Mouse (Mus musculus) cerebellum, adult (tissue): ENCODE results near the gene Fgfr2.
"Not testable (repeated sequence)": the region's sequence is repeated elsewhere in the genome, so short reads cannot be mapped to it uniquely, and the experiment has no call there.

Experiments used
- ATAC-seq: cut with Nextera tagmentation; 2 replicates; pipeline ENCODE4 v1.9.2; 2017; ENCODE audit warnings: mild to moderate bottlenecking, moderate library complexity, mixed read lengths; ENCODE audit not compliant: insufficient number of reproducible peaks, low FRiP score, low TSS enrichment

The Fgfr2 gene

DNA sequence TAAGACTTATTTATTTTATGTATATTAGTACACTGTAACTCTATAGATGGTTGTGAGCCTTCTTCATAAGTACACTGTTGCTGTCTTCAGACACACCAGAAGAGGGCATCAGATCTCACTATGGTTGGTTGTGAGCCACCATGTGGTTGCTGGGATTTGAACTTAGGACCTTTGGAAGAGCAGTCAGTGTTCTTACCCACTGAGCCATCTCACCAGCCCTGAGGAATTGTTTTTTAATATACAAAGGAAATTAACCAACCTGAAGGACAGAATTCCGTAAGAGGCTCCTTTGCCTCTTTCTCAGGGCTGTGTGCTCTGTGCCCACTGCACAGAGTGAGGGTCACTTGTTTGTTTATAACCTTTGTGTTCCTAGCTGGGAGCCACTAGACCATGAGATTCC lies 2455.1 kb downstream of the Fgfr2 start:
- not testable (repeated sequence) for ATAC-seq

DNA sequence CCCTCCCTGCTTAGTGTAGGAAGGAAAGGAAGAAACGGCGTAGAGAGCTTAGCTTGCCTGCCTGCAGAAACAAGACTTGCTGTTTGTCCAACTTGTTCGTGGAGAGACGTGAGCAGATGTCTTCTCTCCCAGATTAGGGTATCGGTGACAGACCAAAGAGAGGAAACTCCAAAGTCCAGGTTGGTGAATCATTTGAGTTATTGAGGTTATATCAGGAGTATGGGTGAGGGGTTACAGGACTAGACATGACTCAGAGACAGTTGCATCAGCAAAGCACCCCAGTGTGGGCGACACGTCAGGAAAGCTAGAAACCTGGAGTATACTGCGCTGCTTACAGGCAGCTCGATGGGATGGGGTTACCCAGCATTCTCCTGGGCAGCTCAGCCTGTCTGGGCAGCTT lies 2457.8 kb downstream of the Fgfr2 start:
- no peak for ATAC-seq

DNA sequence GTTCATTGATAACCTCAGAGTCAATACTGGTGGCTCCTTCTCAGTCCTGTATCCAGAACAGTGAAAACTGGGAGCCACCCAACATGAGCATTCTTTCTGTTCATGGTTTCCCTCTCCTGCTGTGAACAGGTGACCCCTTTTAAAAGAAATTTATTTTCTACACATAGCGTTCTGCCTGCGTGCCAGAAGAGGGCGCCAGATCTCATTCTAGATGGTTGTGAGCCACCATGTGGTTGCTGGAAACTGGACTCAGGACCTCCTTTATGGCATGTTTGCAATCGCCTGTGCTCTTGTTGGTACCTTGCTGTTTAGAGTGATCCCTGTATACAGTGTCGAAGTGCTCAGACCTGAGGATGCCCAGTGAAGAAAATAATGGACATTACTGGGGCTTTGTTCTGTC lies 2458.5 kb downstream of the Fgfr2 start:
- ATAC-seq: no peak

DNA sequence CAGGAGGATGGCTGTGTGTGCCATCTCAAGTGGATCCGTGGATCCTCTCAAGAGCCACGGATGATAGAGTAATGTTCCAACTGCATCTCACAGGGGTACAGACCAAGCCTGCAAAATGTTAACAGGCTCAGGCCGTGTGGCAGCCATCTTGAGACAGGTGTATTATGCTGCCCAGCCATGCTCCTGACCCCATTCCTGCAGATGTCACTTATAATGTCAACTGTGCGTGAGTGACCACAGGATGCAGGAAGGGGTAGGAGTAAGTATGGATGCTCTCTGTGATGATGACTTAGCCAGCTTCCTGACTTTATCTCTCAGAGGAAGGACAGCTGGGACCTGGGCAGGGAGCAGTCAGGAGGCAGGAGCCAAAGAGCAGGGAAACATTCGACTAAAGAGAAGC lies 2459.1 kb downstream of the Fgfr2 start:
- ATAC-seq: no peak

DNA sequence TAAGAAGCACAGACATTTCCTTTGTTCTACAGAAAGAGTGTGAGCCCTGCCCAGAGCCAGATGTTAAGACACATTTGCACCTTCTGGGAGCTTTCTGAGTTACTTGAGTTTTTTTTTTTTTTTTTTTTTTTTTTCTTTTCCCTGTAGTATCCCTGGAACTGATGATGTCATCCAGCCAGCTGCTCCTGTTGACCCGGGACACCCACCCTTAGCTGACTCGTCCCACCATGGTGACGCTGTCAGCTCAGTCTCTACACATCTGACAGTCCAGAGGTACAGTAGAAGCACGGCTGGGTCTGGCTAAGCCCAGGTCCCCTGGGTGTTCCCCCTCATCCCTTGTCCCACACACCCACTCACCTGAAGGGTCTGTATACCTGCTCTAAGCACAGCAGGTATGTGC lies 2460.3 kb downstream of the Fgfr2 start:
- no peak for ATAC-seq

DNA sequence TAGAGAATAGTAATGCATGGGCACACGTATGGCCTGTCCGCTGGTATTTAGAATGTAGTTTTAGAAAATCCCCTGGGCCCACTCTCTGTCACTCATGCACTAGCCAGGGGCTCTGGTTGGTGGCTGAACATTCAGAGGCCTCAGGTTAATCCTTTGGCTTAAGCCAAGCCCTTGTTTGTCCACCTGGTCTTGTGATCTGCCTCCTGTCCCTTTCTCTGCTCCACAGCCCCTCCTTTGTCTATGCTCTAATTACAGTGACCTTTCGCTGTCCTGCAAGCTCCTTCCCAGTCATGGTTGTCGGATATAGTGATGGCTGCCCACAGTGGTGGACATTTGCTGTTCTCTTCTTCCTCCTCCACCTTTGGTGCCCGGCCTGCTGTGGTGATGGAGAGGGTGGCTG lies 2460.9 kb downstream of the Fgfr2 start:
- ATAC-seq: no peak

DNA sequence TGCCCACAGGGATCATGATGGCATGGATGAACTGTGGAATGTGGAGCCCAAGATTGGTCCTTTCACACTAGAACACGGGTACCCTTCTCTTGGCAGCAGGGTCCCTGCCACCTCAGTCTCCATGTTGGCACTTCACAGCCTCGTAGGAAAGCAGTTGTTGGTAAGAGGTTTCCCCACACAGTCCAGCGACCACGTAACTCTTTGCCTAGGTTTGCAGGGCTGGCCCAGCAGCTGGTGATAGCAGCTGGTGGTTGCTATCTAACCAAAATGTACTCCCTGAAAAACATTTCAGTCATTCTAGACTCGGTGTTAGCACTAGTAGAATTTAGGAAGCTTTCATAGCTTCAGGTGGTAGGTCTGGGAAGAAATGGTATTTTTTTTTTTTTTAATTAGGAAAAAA lies 2464.0 kb downstream of the Fgfr2 start:
- ATAC-seq: no peak

DNA sequence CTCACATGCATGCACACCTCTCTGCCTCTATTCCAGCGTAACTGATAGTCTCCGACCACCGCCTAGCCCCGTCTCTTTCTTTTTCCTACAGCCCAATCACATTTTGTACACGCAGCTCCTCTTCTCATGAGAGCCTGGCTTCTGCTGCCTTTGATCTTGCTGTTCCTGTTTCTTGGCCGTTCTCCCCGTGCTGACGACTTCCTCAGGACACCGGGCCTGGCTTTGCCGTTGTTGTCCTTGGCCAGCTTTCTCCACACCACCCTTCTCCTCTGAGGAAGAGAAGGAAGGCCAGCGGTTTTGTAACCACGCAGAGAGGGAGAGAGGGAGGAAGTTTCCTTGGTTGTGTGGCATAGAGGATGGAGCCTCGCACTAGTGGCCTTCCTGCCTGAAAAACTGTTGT lies 2465.4 kb downstream of the Fgfr2 start:
- no peak for ATAC-seq

DNA sequence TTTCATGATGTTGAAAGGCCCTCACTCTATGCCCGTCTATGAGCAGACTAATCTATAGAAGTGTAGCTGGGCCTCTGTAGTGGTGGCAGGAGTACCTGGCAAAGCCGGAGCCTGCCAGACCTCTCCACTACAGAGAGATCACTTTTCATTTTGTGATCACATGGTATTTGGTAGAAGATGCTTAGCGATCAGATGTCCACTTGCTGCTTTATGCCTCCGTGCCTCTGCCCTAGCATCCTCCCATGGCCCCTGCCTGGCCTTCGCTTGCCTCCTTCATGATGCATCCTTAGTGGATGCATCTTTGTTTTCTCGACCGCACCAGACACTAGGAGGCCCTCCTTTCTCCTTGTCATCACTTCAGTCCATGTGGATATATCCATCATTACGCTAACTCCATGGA lies 2466.2 kb downstream of the Fgfr2 start:
- ATAC-seq: no peak

DNA sequence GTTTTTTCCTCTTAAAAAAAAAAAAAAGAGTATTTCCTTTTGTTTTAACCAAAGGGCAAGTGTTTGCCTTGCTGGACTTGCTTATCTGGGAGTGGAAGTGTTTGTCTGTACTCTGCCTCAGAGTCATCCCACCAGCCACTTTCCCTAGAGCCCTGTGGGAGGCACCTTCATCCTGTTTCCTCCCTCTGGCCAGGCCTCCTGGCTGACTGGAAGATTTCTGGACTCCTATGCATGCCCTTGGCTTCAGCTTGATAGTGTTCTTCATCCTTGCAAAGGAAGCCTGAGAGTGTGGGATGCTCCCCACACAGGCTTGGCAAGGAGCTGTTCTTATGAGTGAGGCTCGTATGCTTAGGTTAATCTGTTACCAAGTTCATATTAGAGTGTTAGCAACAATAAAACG lies 2468.6 kb downstream of the Fgfr2 start:
- ATAC-seq: no peak

DNA sequence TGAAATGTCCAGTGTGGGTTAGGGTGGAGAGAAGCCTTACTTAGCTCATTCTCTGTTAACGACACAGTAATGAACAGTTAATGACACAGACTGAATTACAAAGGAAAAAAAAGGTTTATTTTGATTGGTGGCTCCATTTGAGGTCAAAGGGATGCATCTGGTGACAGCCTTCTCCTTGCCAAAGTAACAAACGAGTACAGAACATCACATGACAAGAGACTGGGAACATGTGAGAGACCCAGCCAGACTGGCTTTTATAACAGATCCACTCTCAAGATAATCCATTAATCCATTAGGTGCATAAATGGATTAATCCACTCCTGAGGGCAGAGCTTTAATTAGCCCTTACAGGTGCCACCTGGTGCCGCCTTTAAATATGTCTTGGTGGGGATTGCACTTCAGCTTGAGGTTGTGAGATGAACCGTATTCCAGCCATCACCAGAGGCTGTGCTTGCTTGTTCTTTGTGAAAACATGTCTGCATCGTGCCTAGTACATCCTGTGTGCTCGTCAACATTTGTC lies 2470.1 kb downstream of the Fgfr2 start:
- no peak for ATAC-seq

DNA sequence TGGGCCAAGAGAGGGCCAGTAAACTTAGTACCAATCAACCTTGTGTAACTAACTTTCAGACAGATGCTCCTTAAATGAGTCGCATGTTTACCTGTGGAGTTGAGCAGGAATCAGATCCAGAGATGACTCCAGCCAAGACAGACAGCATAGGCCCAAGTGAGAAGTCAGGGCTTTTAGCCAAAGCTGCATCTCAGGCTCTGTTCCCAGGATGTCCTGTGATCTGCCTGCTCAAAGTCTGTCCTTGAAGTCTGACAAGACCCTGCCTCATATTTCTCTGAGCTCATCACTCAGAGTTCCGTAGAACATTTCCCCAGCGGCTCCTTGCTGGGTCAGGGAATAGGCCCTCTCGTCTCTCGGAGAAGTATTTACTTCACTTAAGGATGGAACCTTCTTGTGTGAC lies 2472.5 kb downstream of the Fgfr2 start:
- no peak for ATAC-seq

DNA sequence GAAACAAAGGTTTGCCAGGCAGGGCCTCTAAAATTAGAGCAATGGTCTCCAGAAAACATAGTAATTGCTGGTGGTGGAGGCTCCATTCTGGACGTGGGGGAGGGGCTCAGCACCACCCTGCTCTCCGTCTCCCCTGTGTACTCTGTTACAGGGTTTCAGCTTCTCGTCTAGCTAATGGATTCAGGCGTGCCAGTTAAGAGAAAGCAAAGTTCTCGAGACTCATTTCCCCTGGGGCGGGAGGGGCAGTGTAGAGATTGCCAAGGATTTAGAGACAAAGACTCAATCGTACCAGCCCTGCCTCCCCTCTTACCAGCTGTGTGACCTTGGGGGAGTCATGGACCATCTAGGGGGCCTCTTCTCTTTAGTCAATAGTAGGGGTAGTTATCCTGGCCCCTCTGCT lies 2473.9 kb downstream of the Fgfr2 start:
- no peak for ATAC-seq

DNA sequence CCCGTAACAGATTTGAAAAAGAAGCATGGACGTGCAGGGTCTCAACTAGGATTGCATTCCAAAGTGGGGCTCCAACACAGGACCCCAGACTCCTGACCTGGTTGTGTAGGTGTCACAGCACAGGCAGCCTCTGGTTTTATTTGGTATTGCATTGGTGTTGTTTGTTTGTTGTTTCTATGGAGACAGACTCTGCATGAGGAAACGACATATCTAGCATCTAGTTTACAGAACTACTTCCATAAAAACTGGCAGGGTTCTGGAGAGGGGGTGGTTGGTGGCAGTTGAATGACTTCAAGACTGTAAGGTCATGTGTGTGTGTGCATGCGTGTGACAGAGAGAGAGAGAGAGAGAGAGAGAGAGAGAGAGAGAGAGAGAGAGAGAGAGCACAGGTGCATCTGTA lies 2475.1 kb downstream of the Fgfr2 start:
- ATAC-seq: no peak

DNA sequence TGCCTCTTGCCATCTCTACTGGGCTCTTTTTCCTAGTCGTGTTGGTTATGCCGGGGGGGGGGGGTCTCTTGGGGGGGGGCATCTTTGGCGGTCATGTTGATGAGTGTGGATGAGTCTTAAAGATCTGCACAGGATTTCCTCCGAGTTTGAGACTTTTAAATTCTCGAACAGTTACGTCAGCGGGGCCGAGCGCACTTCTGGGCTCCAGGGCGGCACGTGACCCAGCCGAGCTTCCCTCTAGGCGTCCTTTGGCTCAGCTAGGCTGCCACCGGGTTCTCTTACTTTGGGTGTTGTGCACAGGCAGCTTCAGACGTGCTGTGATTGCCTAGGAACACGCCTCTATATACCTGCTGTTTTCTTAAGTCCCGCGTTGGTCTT lies 2476.4 kb downstream of the Fgfr2 start:
- ATAC-seq: no peak

DNA sequence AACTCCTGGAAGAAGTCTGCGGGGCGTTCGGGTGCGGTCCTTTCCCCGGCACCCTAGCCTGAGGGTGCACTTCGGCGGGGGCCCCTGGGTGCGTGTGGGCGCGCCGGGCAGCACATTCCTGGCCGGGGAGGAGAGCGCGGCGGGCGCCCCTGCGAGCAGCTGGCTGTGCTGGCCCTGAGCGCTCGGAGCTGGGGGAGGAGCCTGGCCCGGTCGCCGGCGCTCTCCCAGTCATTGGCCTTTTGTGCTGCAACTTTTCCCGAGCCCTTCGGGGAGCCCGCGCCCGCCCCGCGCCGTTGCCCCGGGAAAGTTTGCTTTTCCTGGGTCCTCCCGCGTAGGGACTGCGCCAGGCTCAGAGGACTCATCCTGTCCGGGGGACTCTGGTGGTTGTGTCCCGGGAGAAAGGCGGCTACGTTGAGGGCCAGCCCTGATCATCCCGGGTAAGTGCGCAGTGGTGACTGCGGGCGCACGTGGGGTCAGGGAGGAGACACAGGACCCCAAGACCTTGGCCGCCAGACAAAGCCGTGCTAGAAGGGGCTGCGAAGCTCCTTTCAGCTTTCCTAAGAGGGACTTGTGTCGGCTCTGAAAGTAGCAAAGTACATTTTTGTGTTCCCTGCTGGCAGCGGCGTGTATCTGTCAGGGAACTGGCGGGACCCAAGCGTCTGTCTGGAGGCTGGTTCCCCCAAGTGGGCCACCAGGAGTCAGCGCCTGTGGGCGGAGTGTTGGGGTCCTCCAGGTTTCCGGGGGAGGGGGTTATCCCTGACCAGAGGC lies 2477.0 kb downstream of the Fgfr2 start:
- ATAC-seq: no peak

DNA sequence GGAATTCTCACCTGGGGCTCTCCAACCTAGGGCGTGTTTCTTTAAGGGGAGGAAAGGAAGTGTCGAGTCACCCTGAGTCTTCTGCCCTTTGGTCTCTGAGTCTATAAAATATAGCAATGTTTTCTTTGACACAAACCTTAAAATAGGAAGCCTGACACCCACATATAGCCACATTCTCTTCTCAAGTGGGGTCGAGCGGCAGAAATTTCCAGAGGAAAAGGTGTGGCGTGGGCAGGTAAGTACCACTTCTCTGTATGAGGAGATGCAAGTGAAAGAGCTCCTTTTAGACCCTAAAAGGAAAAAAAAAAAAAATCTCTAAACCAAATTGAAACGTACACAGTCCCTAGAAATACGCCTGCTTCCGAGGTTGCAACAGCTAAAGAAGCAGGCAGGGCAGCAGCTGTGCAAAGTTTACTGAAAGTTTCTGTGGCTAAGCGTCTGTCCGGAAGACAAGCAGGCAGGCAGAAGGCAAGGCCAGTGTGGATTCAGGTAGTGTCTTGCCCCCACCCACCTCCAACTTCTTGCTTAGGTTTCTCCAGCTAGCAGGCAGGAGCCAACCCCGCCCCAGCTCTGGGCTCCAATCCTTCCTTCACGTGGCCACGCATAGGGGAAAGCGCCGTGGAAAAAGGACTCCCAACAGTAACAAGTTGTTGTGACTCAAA lies 2477.7 kb downstream of the Fgfr2 start:
- ATAC-seq: no peak

DNA sequence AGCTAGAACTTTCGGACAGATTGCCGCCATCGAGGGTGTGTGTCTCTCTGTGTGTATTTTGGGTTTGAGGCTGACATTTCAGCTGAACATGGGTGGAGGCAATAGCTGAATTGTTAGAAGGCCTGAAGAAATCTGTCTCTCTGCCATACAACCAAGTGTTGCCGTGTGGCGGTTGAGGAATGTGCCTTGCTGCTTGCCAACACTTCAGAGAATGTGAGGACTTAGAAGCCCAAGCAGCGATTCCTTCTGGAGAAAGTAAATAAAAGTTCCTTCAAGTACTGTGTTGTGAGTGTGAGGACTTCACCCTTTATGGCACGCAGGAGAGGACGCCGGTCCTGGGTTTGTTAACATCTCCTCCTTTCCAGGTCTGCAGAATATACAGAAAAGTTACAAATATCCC lies 2482.5 kb downstream of the Fgfr2 start:
- no peak for ATAC-seq

DNA sequence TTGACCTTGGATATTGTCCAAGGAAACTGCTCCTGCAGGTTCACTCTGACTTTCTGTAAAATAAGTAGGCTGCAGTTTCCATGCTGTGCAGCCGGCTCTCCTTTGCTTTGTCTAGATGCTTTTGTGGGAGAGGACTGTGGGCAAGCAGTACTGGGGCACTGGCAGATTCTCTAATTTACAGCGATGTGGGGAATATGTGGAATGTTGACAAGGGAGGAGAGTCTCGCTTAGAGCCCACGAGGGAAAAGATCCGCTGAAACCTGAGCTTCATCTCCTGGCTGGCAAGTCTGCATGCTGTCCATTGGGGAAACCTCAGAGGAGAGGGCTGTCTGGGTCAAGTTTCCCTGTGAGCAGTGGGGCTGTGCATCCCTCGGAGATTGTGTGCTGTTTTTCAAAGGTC lies 2485.3 kb downstream of the Fgfr2 start:
- ATAC-seq: no peak

DNA sequence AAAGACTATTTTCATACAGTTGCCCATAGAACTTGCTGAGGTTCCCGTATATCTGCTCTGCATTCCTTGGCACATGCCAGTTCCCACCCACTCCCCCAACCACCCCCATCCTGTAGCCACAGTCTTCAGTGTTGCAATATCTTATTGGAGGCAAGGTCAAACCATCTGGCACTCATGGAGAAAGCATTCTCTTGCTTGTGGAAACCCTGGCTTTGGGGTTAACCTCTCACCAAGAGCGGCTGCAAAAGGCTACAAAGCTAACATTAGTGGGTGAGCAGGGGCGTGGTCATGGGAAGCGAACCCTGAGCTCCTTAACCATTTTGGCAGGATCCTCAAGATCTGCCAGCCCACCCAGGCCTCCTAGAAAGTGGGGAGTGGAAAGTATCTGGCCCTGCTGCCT lies 2486.2 kb downstream of the Fgfr2 start:
- no peak for ATAC-seq

DNA sequence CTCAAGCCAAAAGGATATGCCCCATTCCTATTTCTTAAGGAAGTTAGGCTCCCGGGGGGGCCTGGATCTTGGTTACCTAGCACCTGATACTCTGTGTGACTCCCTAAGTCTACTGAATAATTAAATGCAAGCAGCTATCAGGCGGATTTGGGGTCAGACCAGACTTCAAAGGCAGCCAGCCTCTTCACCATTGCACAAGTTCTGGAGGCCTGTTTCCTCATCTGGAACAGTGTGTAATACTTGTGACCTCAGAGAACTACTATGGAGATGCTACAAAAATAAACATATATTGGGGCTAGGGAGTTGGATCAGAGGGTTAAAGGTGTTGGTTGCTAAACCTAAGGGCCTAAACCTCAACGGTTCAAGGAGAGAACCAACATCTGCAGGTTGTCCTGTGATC lies 2486.9 kb downstream of the Fgfr2 start:
- no peak for ATAC-seq

DNA sequence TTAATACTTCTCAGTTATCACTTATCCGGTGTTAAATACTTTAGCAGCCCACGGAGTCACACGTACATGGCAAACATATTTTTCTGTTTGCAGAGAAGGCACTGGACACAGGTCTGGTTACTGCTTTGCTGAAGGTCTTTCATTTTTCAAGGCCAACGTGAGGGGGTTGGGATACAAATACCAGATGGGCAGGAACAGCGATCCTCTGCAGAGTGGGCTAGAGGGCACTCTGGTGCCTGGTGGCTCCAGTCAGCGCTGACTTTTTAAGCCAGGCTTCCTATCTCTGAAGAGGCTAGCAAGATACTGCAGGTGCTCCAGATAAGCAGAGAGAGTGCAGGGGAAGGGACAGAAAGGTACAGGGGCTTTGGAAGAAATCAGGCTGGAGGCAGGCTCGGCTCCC lies 2487.9 kb downstream of the Fgfr2 start:
- ATAC-seq: no peak
